Mouse (Mus musculus): ENCODE results near the gene Aplnr. TPM values are rescaled to one million over a fixed set of nuclear protein-coding genes. Genes with fewer than 3 reads are reported as not detected.

Aplnr gene
- polyA plus RNA-seq, 1 experiment from 2014 or later = 63.2 TPM

- no peaks in the 10 kb centered on the region for H3K36me3 ChIP-seq (ENCODE audit: control insufficient read depth, insufficient read depth, low read length)
- H3K9me3 ChIP-seq (ENCODE audit: control insufficient read depth, low read length) = no peaks in the 10 kb centered on the region
- peak; percentile 30 for DNase-seq (ENCODE audit: low spot score)
- WGBS = 0% methylated on average over 1 of the region's 1 CpGs
- H3K9ac ChIP-seq (ENCODE audit: low read depth, low read length) = no peak overlapping the region
- H3K27me3 ChIP-seq (replicated peaks; ENCODE audit: control insufficient read depth, insufficient read depth, low read length) = no peaks in the 10 kb centered on the region
- H3K4me1 ChIP-seq (ENCODE audit: control insufficient read depth, insufficient read depth, low read length) = no peaks in the 10 kb centered on the region
- no peak overlapping the region for H3K4me2 ChIP-seq (ENCODE audit: low read depth, low read length)
- H3K4me3 ChIP-seq (ENCODE audit: low read depth, low read length) = no peak overlapping the region
- ATAC-seq (ENCODE audit: low read depth) = no peak
- H3K27ac ChIP-seq (replicated peaks; ENCODE audit: low read depth, low read length) = no peak overlapping the region
These were observed 4.3 kb upstream of the Aplnr start for GRCm38 (mm10) chr2:85131724-85132123.

- no peak overlapping the region for H3K27ac ChIP-seq (replicated peaks; ENCODE audit: low read depth, low read length)
- no peak overlapping the region for H3K4me2 ChIP-seq (ENCODE audit: low read depth, low read length)
- no peaks in the 10 kb centered on the region for H3K9me3 ChIP-seq (ENCODE audit: control insufficient read depth, low read length)
- 65% methylated on average over 2 of the region's 2 CpGs for WGBS
- H3K27me3 ChIP-seq (replicated peaks; ENCODE audit: control insufficient read depth, insufficient read depth, low read length) = no peaks in the 10 kb centered on the region
- no peaks in the 10 kb centered on the region for H3K36me3 ChIP-seq (ENCODE audit: control insufficient read depth, insufficient read depth, low read length)
- DNase-seq (ENCODE audit: low spot score) (no peak), ATAC-seq (ENCODE audit: low read depth) (no peak)
- H3K4me1 ChIP-seq (ENCODE audit: control insufficient read depth, insufficient read depth, low read length) = no peaks in the 10 kb centered on the region
- H3K9ac ChIP-seq (ENCODE audit: low read depth, low read length) = no peak overlapping the region
- H3K4me3 ChIP-seq (ENCODE audit: low read depth, low read length) = no peak overlapping the region
These were observed 3.8 kb upstream of the Aplnr start for GRCm38 (mm10) chr2:85132204-85132603.

GRCm38 (mm10) chr2:85135099-85135498 lies 926 bp upstream of the Aplnr start:
- no peak for DNase-seq (ENCODE audit: low spot score)
- H3K4me3 ChIP-seq (ENCODE audit: low read depth, low read length) = no peak overlapping the region
- H3K27me3 ChIP-seq (replicated peaks; ENCODE audit: control insufficient read depth, insufficient read depth, low read length) = no peaks in the 10 kb centered on the region
- WGBS = 40% methylated on average over 1 of the region's 1 CpGs
- H3K4me2 ChIP-seq (ENCODE audit: low read depth, low read length) = no peak overlapping the region
- H3K36me3 ChIP-seq (ENCODE audit: control insufficient read depth, insufficient read depth, low read length) = no peaks in the 10 kb centered on the region
- H3K9ac ChIP-seq (ENCODE audit: low read depth, low read length) = no peak overlapping the region
- H3K4me1 ChIP-seq (ENCODE audit: control insufficient read depth, insufficient read depth, low read length) = no peaks in the 10 kb centered on the region
- H3K27ac ChIP-seq (replicated peaks; ENCODE audit: low read depth, low read length) = no peak overlapping the region
- no peaks in the 10 kb centered on the region for H3K9me3 ChIP-seq (ENCODE audit: control insufficient read depth, low read length)
- ATAC-seq (ENCODE audit: low read depth) = no peak

- ATAC-seq (ENCODE audit: low read depth) = no peak
- H3K4me2 ChIP-seq (ENCODE audit: low read depth, low read length) = no peak overlapping the region
These were observed 951 bp downstream of the Aplnr start for GRCm38 (mm10) chr2:85136831-85137520.

GRCm38 (mm10) chr2:85137601-85138140 lies 1.6 kb downstream of the Aplnr start:
- no peaks in the 10 kb centered on the region for H3K27me3 ChIP-seq (replicated peaks; ENCODE audit: control insufficient read depth, insufficient read depth, low read length)
- 0 out of 2 replicates have a peak overlapping the region, but pooled peaks have one; percentile 22 for H3K27ac ChIP-seq (replicated peaks; ENCODE audit: low read depth, low read length)
- no peaks in the 10 kb centered on the region for H3K36me3 ChIP-seq (ENCODE audit: control insufficient read depth, insufficient read depth, low read length)
- no peak overlapping the region for H3K4me2 ChIP-seq (ENCODE audit: low read depth, low read length)
- 60% methylated on average over 10 of the region's 10 CpGs for WGBS
- no peak overlapping the region for H3K9ac ChIP-seq (ENCODE audit: low read depth, low read length)
- DNase-seq (ENCODE audit: low spot score) (no peak), ATAC-seq (ENCODE audit: low read depth) (no peak)
- H3K9me3 ChIP-seq (ENCODE audit: control insufficient read depth, low read length) = no peaks in the 10 kb centered on the region
- H3K4me3 ChIP-seq (ENCODE audit: low read depth, low read length) = peak overlapping the region; percentile 21; the same call in 1 of the 2 replicates
- no peaks in the 10 kb centered on the region for H3K4me1 ChIP-seq (ENCODE audit: control insufficient read depth, insufficient read depth, low read length)

More at GRCm38 (mm10) chr2:85136831-85137520, 951 bp downstream of the Aplnr start:
- Histone ChIP-seq H3K4me1 (ENCODE audit: control insufficient read depth, insufficient read depth, low read length) (no peaks in the 10 kb centered on the region), H3K9me3 (ENCODE audit: control insufficient read depth, low read length) (no peaks in the 10 kb centered on the region), H3K27ac (replicated peaks; ENCODE audit: low read depth, low read length) (no peak overlapping the region), H3K4me3 (ENCODE audit: low read depth, low read length) (peak overlapping the region; percentile 21), H3K27me3 (replicated peaks; ENCODE audit: control insufficient read depth, insufficient read depth, low read length) (no peaks in the 10 kb centered on the region), H3K36me3 (ENCODE audit: control insufficient read depth, insufficient read depth, low read length) (no peaks in the 10 kb centered on the region), H3K9ac (ENCODE audit: low read depth, low read length) (peak overlapping the region; percentile 37; the same call in 1 of the 2 replicates)
- DNase-seq (ENCODE audit: low spot score) = no peak
- WGBS = 77% methylated on average over 21 of the region's 21 CpGs

GRCm38 (mm10) chr2:85138143-85138542 lies 2.1 kb downstream of the Aplnr start:
- H3K36me3 ChIP-seq (ENCODE audit: control insufficient read depth, insufficient read depth, low read length) = no peaks in the 10 kb centered on the region
- H3K4me1 ChIP-seq (ENCODE audit: control insufficient read depth, insufficient read depth, low read length) = no peaks in the 10 kb centered on the region
- H3K9me3 ChIP-seq (ENCODE audit: control insufficient read depth, low read length) = no peaks in the 10 kb centered on the region
- H3K27ac ChIP-seq (replicated peaks; ENCODE audit: low read depth, low read length) = 0 out of 2 replicates have a peak overlapping the region, but pooled peaks have one; percentile 22
- H3K9ac ChIP-seq (ENCODE audit: low read depth, low read length) = no peak overlapping the region
- WGBS = 28% methylated on average over 2 of the region's 2 CpGs
- H3K4me3 ChIP-seq (ENCODE audit: low read depth, low read length) = peak overlapping the region; percentile 21; the same call in 1 of the 2 replicates
- ATAC-seq (ENCODE audit: low read depth) = no peak
- DNase-seq (ENCODE audit: low spot score) = no peak
- H3K4me2 ChIP-seq (ENCODE audit: low read depth, low read length) = no peak overlapping the region
- no peaks in the 10 kb centered on the region for H3K27me3 ChIP-seq (replicated peaks; ENCODE audit: control insufficient read depth, insufficient read depth, low read length)

- Histone ChIP-seq H3K27me3 (replicated peaks; ENCODE audit: control insufficient read depth, insufficient read depth, low read length) (no peaks in the 10 kb centered on the region), H3K4me2 (ENCODE audit: low read depth, low read length) (no peak overlapping the region), H3K4me3 (ENCODE audit: low read depth, low read length) (no peak overlapping the region), H3K9me3 (ENCODE audit: control insufficient read depth, low read length) (no peaks in the 10 kb centered on the region), H3K27ac (replicated peaks; ENCODE audit: low read depth, low read length) (no peak overlapping the region), H3K9ac (ENCODE audit: low read depth, low read length) (no peak overlapping the region), H3K4me1 (ENCODE audit: control insufficient read depth, insufficient read depth, low read length) (no peaks in the 10 kb centered on the region), H3K36me3 (ENCODE audit: control insufficient read depth, insufficient read depth, low read length) (no peaks in the 10 kb centered on the region)
- no peak for ATAC-seq (ENCODE audit: low read depth)
- DNase-seq (ENCODE audit: low spot score) = no peak
- 67% methylated on average over 4 of the region's 4 CpGs for WGBS
These were observed 3.4 kb downstream of the Aplnr start for GRCm38 (mm10) chr2:85139393-85139792.

GRCm38 (mm10) chr2:85139846-85140245 lies 3.8 kb downstream of the Aplnr start:
- Histone ChIP-seq H3K36me3 (ENCODE audit: control insufficient read depth, insufficient read depth, low read length) (no peaks in the 10 kb centered on the region), H3K9ac (ENCODE audit: low read depth, low read length) (no peak overlapping the region), H3K9me3 (ENCODE audit: control insufficient read depth, low read length) (no peaks in the 10 kb centered on the region), H3K27ac (replicated peaks; ENCODE audit: low read depth, low read length) (no peak overlapping the region), H3K4me2 (ENCODE audit: low read depth, low read length) (no peak overlapping the region; the same call in 1 of the 2 replicates), H3K4me3 (ENCODE audit: low read depth, low read length) (no peak overlapping the region), H3K27me3 (replicated peaks; ENCODE audit: control insufficient read depth, insufficient read depth, low read length) (no peaks in the 10 kb centered on the region), H3K4me1 (ENCODE audit: control insufficient read depth, insufficient read depth, low read length) (no peaks in the 10 kb centered on the region)
- ATAC-seq (ENCODE audit: low read depth) (no peak), DNase-seq (ENCODE audit: low spot score) (no peak)
- 70% methylated on average over 7 of the region's 7 CpGs for WGBS

- Histone ChIP-seq H3K9ac (ENCODE audit: low read depth, low read length) (no peak overlapping the region), H3K4me2 (ENCODE audit: low read depth, low read length) (no peak overlapping the region), H3K27ac (replicated peaks; ENCODE audit: low read depth, low read length) (no peak overlapping the region), H3K27me3 (replicated peaks; ENCODE audit: control insufficient read depth, insufficient read depth, low read length) (no peaks in the 10 kb centered on the region), H3K9me3 (ENCODE audit: control insufficient read depth, low read length) (no peaks in the 10 kb centered on the region), H3K4me1 (ENCODE audit: control insufficient read depth, insufficient read depth, low read length) (no peaks in the 10 kb centered on the region), H3K36me3 (ENCODE audit: control insufficient read depth, insufficient read depth, low read length) (no peaks in the 10 kb centered on the region), H3K4me3 (ENCODE audit: low read depth, low read length) (no peak overlapping the region)
- DNase-seq (ENCODE audit: low spot score) = no peak
- no peak for ATAC-seq (ENCODE audit: low read depth)
These were observed 4.8 kb downstream of the Aplnr start for GRCm38 (mm10) chr2:85140833-85141232.
